Mouse (Mus musculus): ENCODE measurements at regions not wholly inside any gene's neighbourhood (a gene's known extent, or its start where the extent isn't known, plus 50 kb on each side); places are given as distances from the start of the nearest gene placed in this dataset.

DNA sequence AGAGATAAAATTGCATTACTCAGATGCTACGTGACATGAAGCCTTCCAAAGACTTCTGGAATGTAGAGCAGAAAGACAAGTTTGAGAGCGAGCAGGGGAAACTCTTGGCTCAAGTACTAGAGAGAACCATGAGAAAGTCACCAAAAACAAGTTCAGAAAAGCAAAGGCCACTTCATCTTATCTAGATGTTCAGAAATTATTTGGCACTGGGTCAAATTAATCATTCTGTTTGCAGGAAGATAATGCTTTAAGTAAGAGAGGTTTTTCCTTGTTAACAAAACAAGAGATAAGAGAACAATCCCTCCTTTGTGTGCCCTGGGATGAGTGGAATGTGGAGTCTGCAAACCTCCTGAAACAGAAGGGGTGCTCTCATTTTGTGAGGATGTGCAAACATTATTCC lies 565.6 kb upstream of the C030005K15Rik start:
- DNase-seq (ENCODE audit: low read depth, low spot score), result no peak

DNA sequence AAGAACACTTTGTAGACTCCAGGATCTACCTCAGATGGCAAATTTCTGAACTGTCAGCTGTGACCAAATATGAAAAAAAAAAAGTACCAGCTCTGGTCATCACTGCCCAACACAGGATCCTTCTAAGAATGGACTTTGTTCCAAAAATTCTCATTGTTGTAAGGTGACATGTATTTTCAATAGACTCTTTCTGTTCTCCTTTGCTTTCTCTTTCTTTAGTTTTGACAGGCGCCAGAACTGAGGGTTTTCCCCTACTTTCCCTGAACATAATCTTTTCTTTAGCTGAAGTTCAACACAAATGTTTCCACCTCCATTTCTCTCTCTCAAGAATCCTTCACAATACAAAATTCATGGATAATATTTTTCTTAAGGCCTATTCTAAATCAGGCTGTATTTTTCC lies 579.1 kb upstream of the C030005K15Rik start:
- no peak for DNase-seq (ENCODE audit: low read depth, low spot score)

DNA sequence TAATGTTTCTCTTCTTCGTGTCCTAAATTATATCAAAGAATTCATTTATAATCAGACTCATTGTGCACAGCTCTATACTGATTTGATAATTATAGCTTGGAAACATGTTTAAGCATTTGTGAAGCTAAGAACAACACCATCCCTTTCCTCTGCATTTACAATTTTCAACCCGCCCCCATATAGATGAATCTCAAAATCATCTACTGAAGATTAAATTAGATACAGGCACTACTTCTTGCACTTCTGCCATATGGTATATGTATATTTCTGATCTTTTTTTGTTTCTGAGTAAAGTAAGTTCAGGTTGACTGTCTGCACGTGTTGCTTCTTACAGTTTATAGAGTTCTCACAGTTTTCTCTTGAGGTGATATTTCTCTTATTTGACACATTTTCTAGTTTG lies 583.1 kb upstream of the C030005K15Rik start:
- DNase-seq (ENCODE audit: low read depth, low spot score), result no peak

DNA sequence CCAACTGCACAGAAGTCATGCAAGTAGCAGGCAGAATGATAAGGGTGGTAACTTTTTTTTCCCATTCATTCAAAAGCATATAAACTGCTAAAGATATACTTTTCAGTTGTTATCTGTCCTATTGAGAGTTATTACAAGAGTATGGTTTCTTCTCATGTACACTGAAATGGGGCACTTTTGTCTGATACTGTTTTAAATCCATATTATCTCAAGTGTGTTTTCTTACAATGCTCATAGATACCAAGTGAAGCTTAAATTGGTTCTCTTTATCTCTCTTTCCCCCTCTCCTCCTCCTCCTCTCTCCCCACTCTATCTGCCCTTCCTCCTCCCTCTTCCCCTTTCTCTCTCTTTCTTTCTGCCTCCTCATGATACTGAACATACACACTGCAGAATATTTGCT lies 584.8 kb upstream of the C030005K15Rik start:
- DNase-seq (ENCODE audit: low read depth, low spot score), result no peak

DNA sequence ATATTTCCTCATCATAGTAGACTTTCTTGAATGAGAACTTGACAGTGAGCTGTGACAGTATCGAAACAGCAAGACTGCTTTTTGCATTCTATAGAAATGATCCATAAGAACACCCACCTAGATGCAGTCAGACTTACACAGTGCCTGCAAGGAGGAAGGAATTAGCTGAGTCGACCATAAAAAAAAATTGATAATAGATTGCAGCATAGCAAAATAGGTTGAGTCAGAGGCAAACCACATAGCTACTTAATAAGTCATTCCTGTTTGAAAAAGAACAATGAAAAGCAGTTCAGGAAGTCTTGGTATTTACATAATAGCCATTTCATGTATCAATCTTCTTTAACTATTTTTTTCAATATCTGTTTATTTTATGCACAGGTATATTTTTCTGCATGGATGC lies 591.9 kb upstream of the C030005K15Rik start:
- no peak for DNase-seq (ENCODE audit: low read depth, low spot score)

DNA sequence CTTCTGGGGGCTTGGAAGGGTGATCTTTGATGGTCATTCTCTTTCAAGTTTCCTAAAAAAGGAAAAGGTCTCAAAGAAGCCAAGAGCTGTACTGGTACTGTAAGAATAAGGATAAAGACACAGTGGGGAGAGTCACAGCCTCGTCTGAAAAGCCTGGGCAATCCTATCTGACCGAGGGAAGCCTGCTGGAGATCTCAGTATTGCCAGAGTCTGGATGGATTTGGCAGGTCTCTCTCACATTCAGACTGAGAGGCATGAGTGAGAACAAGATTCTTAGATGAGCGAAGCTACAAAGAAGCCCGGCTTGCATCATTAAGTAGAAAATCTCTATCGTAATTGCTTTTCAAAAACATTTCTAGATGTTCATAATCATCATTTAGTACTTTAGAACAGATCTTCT lies 590.4 kb upstream of the Atp2b1 start:
- DNase-seq (ENCODE audit: low read depth, low spot score), result no peak

GRCm38 (mm10) chr10:98324591-98324990 lies 589.6 kb upstream of the Atp2b1 start:
- DNase-seq (ENCODE audit: low read depth, low spot score), result no peak

GRCm38 (mm10) chr10:98325720-98326119 lies 588.5 kb upstream of the Atp2b1 start:
- no peak for DNase-seq (ENCODE audit: low read depth, low spot score)

- DNase-seq (ENCODE audit: low read depth, low spot score), result no peak
Measured at GRCm38 (mm10) chr10:98332682-98333081, 581.5 kb upstream of the Atp2b1 start.

DNA sequence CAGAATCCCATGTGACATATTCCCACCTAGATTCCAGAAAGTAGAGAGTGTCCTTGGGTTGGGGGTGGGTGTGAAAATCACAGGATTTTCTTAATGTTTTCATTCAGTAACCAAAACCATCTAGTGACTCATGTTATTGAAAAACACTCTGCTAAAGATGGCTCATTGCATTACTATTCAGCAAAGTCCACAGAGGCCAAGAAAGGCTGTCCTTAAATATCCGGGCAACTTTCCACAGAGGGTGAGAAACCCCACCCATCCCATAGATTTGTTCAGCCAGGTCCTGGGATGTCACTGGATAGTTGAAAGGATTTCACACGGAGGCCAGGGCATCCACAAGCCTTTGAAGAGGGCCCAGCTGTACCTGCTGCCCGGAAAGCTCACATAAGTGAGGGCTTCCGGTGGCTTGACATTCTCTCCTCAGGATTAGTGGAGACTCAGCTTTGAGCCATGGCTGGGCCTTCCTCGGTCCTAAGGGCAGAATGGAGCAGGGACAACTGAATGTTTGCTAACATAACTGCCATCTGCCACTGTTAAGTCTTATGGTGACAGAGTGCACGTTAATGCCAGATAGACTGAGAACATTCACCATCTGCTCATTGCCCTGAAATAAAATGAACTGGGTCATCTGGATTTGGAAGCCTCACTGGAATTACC lies 580.7 kb upstream of the Atp2b1 start:
- DNase-seq (ENCODE audit: low read depth, low spot score), result no peak

DNA sequence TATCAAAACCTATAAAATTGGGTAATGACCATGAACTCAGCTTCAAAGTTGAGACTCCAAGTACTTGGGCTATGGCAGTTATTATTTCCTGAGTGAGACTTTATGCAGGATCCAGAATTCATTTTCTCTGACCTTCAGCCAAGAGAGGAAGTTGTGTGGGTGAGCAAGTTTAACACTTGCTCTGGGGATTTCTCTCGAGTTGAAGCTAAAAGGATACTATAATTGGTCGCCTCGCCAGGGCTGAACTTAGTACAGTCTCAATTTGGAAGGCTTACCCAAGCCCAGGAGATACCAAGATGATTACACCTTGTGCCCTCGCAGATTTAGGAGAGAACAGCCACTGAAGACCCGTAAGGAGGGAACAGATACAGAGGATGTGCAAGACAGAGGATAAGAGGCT lies 570.4 kb upstream of the Atp2b1 start:
- no peak for DNase-seq (ENCODE audit: low read depth, low spot score)

DNA sequence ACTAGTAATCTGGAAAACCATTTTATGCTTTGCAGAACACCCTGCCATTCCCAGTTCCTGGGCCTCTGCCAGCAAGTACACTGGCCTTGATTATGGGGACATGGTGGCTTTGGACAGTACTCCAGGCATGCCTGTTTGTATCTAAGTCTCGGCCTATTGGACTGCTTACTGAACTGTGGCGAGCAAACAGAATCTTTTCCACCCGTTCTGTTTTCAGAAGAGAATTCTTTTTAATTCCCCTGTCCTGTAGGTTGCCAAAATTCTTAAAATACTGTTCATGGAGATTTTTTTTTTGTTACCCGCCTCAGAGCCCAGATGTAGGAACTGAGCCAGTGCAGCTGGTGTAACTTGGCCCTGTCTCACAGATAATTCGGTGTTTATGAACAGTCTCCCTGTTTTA lies 564.7 kb upstream of the Atp2b1 start:
- no peak for DNase-seq (ENCODE audit: low read depth, low spot score)

- DNase-seq (ENCODE audit: low read depth, low spot score), result no peak
Measured at GRCm38 (mm10) chr10:98350318-98350926, 563.8 kb upstream of the Atp2b1 start.

- no peak for DNase-seq (ENCODE audit: low read depth, low spot score)
Measured at GRCm38 (mm10) chr10:98352061-98352460, 562.1 kb upstream of the Atp2b1 start.

- DNase-seq (ENCODE audit: low read depth, low spot score), result no peak
Measured at GRCm38 (mm10) chr10:98354486-98354885, 559.7 kb upstream of the Atp2b1 start.

- no peak for DNase-seq (ENCODE audit: low read depth, low spot score)
Measured at GRCm38 (mm10) chr10:98364604-98365003, 549.6 kb upstream of the Atp2b1 start.

- no peak for DNase-seq (ENCODE audit: low read depth, low spot score)
Measured at GRCm38 (mm10) chr10:98372561-98372960, 541.6 kb upstream of the Atp2b1 start.

- DNase-seq (ENCODE audit: low read depth, low spot score), result no peak
Measured at GRCm38 (mm10) chr10:98373314-98373713, 540.9 kb upstream of the Atp2b1 start.

- no peak for DNase-seq (ENCODE audit: low read depth, low spot score)
Measured at GRCm38 (mm10) chr10:98374684-98375083, 539.5 kb upstream of the Atp2b1 start.

GRCm38 (mm10) chr10:98388543-98388942 lies 525.7 kb upstream of the Atp2b1 start:
- DNase-seq (ENCODE audit: low read depth, low spot score), result no peak

DNA sequence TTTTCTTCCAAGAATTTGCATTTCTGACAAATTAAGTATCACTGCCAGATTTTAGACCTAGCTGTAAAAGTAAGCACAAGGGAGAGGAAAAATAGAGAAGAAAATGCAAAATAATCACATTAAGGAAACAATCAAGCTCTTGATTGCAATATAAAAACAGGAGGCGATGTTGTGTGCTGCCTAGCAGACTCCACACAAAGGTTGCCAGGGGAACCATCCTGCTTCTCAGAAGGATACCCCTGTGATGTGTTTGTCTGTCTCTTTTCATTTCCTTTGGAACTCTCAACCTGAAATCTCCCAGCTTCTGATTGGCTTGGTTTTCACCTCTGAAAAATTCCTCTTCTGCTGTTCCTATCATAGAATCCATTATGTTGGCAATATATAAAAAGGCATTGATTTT lies 514.3 kb upstream of the Atp2b1 start:
- no peak for DNase-seq (ENCODE audit: low read depth, low spot score)

DNA sequence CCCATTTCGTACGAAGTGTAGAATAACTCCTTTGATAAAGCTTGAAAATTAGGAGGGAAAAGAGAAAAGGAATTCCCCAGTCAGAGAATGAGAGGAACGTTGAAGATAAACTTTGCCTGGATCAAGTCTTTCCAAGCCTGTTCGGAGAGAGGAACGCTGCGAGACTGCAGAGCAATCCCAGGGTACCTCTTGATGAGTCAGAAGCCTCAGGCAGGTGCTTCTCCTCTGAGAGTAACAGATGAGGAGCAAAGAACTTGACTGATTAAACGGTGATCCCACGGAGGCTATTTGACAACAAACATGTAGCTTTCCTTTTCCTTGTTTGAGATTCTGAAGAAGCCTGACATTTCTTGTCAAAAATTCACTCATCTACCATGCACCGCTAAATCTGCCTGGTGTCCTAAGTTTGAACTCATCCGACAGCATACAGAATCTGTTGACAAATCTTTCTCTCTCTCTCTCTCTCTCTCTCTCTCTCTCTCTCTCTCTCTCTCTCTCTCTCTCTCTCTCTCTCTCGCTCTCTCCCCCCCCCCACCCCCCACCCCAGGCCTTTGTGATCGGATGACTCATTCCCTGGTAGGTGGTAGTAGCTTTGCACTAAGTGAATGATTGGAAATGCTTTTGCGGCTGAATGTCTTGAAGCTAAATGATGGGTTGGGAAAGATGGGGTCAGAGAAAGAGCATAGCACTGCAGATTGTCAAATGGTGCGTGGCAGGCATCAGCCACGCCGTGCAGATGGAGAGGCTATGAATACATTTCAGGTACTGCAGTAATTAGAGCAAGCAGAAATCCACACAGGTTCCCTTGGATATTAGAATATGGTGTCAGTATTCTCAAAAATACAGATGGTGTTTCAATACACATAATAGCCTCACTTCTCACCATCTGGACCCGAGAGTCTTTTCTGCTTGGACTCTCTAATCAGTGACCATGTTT lies 496.1 kb upstream of the Atp2b1 start:
- DNase-seq (ENCODE audit: low read depth, low spot score), result no peak

DNA sequence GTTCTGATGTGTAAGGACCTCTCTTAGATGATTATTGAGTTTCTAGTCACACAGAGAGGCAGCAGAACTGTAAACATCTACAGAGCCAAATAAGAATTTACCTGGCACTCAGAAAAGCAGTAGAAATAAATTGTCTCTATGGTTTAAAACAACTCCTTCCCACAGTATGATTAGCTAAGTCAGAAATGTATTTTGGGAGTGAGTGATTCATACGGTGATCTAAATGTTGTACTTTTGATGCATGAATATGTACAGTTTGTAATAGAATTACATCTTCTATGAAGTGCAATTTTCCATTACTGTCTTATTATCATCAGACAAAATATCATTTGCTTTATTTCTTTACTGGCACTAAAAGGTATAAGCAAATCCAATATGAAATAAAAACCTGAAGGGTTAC lies 489.8 kb upstream of the Atp2b1 start:
- DNase-seq (ENCODE audit: low read depth, low spot score), result no peak

Measured in retina, adult 2 months (tissue).